Mouse (Mus musculus) midbrain, embryonic 16.5 days (tissue): ENCODE data around the gene Pigg. TPM values are rescaled to one million over a fixed set of nuclear protein-coding genes. Genes with fewer than 3 reads are reported as not detected.
"Not testable (repeated sequence)": the region's sequence is repeated elsewhere in the genome, so short reads cannot be mapped to it uniquely, and the experiment has no call there.

Experiments
- ATAC-seq: fragments of 200-750 bp; cut with Nextera tagmentation; 2 replicates; pipeline ENCODE4 v1.8.0; 2017; ENCODE audit warnings: moderate TSS enrichment
- H3K27ac ChIP-seq: fragments of 300-500 bp; sonication (generic); 2 replicates; pipeline ENCODE4 v1.5.1; 2014; ENCODE audit warnings: mild to moderate bottlenecking, low read length, mixed read lengths
- H3K27me3 ChIP-seq: fragments of 300-500 bp; sonication (generic); 2 replicates; pipeline ENCODE4 v1.6.1; 2014; ENCODE audit warnings: low read depth, low read length, mixed read lengths; ENCODE audit not compliant: control insufficient read depth, insufficient read depth
- H3K36me3 ChIP-seq: fragments of 300-500 bp; sonication (generic); 2 replicates; pipeline ENCODE4 v1.6.1; 2014; ENCODE audit warnings: mild to moderate bottlenecking, low read length, moderate library complexity, mixed read lengths; ENCODE audit not compliant: control insufficient read depth, insufficient read depth
- H3K4me1 ChIP-seq: fragments of 300-500 bp; sonication (generic); 2 replicates; pipeline ENCODE4 v1.6.1; 2014; ENCODE audit warnings: mild to moderate bottlenecking, low read length, mixed read lengths; ENCODE audit not compliant: control insufficient read depth, insufficient read depth
- H3K4me2 ChIP-seq: fragments of 300-500 bp; sonication (generic); 2 replicates; pipeline ENCODE4 v1.6.1; 2014; ENCODE audit warnings: mild to moderate bottlenecking, low read length, mixed read lengths
- H3K4me3 ChIP-seq: fragments of 300-500 bp; sonication (generic); 2 replicates; pipeline ENCODE4 v1.5.1; 2014; ENCODE audit warnings: low read depth, mild to moderate bottlenecking, low read length, moderate library complexity, mixed read lengths
- H3K9ac ChIP-seq: fragments of 300-500 bp; sonication (generic); 2 replicates; pipeline ENCODE4 v1.6.1; 2014; ENCODE audit warnings: low read depth, low read length, mixed read lengths
- H3K9me3 ChIP-seq: fragments of 300-500 bp; sonication (generic); replicated peaks from 2 replicates; pipeline ENCODE4 v1.6.1; 2014; ENCODE audit warnings: mild to moderate bottlenecking, low read length, mixed read lengths; ENCODE audit not compliant: control insufficient read depth, poor library complexity, severe bottlenecking
- WGBS: fragments of 180-500 bp; shearing (Covaris S2); extraction: QIAGEN DNeasy Blood & Tissue Kit; methylation state at CpG from one replicate; pipeline ENCODE4 v1.1.7; 2014; 5-methylcytosine and 5-hydroxymethylcytosine counted together
- polyA plus RNA-seq: library from polyadenylated mRNA; unstranded; fragments of >200 nt; fragmentation: Nextera tagmentation; extraction: Ambion mirVana; gene quantifications from 2 replicates; pipeline ENCODE4 v1.2.1, GENCODE M21; 2015

The Pigg gene
- polyA plus RNA-seq, 1 experiment from 2014 or later = 5.5 TPM

DNA sequence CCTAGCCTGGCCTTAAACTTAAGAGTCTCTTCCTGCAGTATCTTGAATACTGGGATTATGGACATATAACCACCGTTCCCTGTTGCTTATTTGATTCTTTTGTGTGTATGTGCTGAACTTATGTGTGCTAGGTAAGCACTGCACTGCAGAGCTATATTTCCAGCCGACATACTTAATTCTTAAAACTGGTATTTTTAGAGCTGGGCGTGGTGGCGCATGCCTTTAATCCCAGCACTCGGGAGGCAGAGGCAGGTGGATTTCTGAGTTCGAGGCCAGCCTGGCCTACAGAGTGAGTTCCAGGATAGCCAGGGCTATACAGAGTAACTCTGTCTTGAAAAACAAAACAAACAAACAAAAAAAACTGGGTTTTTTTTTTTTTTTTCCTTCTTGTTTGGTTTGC lies 41.1 kb upstream of the Pigg start:
- 93% methylated on average over 6 of the region's 6 CpGs for WGBS
- H3K4me3 ChIP-seq, H3K9me3 ChIP-seq, H3K27ac ChIP-seq, H3K36me3 ChIP-seq, ATAC-seq, H3K9ac ChIP-seq, H3K27me3 ChIP-seq: not testable (repeated sequence)
- H3K4me2 ChIP-seq = peak overlapping the region; percentile 54
- peaks cover 43% of the 10 kb centered on the region for H3K4me1 ChIP-seq

DNA sequence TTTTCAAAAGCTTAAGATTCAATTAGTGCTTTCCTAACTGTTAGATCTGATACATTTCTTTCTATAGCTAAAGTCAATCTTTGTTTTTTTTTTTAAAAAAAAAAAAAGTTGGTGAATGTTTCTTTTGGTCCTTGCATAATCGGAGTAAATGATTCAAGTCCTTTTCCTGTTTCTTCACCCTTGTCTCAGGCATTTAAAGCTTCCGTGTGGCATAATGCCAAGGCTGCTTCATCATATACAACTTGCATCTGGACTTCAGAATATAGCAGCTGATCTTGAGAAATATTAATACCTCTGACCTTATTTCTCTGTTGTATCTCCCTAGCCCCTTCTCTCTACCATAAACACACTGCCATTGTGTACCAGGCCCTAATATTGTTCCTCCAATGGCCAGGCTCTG lies 25.5 kb upstream of the Pigg start:
- H3K27me3 ChIP-seq = no peaks in the 10 kb centered on the region
- ATAC-seq = no peak
- WGBS = 87% methylated on average over 2 of the region's 2 CpGs
- H3K4me3 ChIP-seq = no peak overlapping the region
- no peaks in the 10 kb centered on the region for H3K36me3 ChIP-seq
- no peaks in the 10 kb centered on the region for H3K9me3 ChIP-seq
- no peak overlapping the region for H3K9ac ChIP-seq
- no peaks in the 10 kb centered on the region for H3K4me1 ChIP-seq
- H3K4me2 ChIP-seq = no peak overlapping the region
- no peak overlapping the region for H3K27ac ChIP-seq

DNA sequence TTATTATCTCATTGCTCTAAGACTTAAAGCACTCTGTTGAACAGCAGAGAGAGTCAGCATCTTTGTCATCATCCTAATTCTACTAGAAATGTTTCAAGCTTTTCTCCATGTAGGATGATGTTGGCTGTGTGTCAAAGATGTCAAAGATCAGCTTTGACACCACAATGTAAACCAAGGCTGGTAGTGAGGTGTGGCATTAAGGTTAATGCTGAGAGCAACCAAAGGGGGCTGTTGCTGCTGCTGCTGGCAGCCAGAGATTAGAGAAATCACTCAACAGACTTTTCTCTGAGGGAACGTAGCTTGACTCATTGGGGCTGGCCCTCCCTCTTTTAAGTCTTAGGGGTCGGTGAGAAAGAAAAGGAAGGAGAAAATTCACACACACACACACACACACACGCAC lies 10.8 kb upstream of the Pigg start:
- no peak overlapping the region for H3K4me2 ChIP-seq
- no peak overlapping the region for H3K27ac ChIP-seq
- no peak overlapping the region for H3K4me3 ChIP-seq
- no peaks in the 10 kb centered on the region for H3K36me3 ChIP-seq
- ATAC-seq = no peak
- no peaks in the 10 kb centered on the region for H3K4me1 ChIP-seq
- no peaks in the 10 kb centered on the region for H3K27me3 ChIP-seq
- H3K9me3 ChIP-seq = no peaks in the 10 kb centered on the region
- no peak overlapping the region for H3K9ac ChIP-seq
- WGBS = 58% methylated on average over 3 of the region's 3 CpGs

DNA sequence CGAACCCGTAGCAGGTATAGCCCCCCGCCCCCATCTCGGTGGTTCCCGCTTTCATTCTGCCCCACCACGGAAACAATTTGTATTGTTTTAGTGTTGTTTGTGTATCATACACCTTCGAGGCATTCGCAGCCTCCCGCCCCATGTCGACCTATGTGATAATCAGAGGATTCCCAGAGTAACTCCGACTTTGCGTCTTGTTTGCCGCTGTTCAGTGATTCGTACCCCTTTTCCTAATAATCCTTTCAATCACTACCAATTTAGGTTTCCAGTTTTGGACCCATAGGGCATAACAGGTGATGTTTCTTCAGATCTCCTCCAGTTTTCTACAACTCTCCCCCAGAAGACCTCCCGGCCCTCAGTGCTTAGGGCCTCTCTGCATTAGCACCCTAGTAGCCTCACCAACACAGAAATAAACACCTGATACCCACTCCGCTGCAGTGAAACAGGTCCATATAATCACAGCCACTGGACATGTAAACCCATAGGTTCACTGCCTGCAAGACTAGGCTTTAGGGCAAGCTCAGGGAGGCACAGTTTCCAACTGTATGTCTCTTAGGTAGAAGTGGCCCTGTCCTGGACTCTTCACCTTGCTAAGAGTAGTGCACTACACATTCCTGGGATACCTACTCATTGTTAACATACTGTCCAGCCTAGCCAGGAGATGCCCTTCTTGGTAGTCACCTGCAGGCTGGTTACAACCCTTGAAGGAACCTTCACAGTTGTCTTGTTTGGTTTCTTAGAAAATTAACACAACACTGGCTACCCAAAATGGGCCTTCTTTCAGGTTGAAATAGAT lies 854 bp downstream of the Pigg start:
- WGBS = 6% methylated on average over 16 of the region's 16 CpGs
- no peak for ATAC-seq
- H3K4me2 ChIP-seq = peak overlapping the region; percentile 86
- peak overlapping the region; percentile 88; the same call in 1 of the 2 replicates for H3K27ac ChIP-seq
- H3K9ac ChIP-seq = peak overlapping the region; percentile 86
- peaks cover 8% of the 10 kb centered on the region for H3K4me1 ChIP-seq
- peak overlapping the region; percentile 78 for H3K4me3 ChIP-seq
- H3K27me3 ChIP-seq = no peaks in the 10 kb centered on the region
- no peaks in the 10 kb centered on the region for H3K36me3 ChIP-seq
- H3K9me3 ChIP-seq = no peaks in the 10 kb centered on the region

DNA sequence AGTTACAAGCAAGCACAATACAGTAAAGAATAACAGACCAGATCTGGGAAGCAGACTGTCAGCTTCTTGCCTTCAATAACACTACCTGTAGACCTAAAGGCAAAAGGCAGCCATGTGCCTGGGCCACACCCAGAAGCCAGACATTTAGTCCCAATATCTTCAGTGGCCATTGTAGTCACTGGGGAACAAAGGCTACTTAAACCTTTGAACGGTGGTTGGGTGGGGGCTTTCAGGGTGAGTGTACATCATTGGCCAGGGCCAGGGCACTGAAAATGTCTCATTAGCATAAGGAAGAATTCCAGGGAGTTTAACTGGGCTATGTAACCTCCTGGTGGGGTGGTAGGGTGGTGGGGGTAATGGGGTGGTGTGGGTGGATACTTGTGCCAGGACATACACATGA lies 18.6 kb downstream of the Pigg start:
- WGBS = 76% methylated on average over 1 of the region's 1 CpGs
- Histone ChIP-seq H3K4me1 (no peaks in the 10 kb centered on the region), H3K4me2 (no peak overlapping the region), H3K9me3 (no peaks in the 10 kb centered on the region), H3K27ac (no peak overlapping the region), H3K9ac (no peak overlapping the region), H3K36me3 (0 out of 2 replicates have a peak, but pooled peaks cover 10% of the 10 kb centered on the region), H3K27me3 (no peaks in the 10 kb centered on the region), H3K4me3 (no peak overlapping the region)
- ATAC-seq = no peak

DNA sequence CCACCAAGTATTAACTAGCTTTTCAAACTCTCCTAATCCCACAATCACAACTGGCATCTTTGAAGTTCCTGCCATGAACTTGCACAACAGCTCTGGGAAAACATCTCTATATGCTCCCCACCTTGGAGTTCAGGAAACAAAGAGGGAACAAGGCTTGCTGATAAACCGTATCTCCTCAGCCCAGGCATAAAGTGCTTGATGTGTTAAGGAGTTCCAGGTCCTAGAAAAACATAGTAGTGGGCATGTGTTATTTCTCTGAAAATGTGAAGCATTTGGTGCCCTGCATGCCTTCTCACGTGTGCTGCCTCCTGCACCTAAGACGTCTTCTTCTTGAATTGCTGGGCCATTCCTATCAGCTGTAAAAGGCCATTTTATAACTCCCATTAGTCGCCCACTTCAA lies 25.0 kb downstream of the Pigg start:
- no peaks in the 10 kb centered on the region for H3K9me3 ChIP-seq
- H3K27me3 ChIP-seq = no peaks in the 10 kb centered on the region
- no peak for ATAC-seq
- 88% methylated on average over 4 of the region's 4 CpGs for WGBS
- H3K4me3 ChIP-seq = no peak overlapping the region
- H3K9ac ChIP-seq = no peak overlapping the region
- H3K36me3 ChIP-seq = peaks cover 15% of the 10 kb centered on the region
- H3K4me2 ChIP-seq = no peak overlapping the region
- no peaks in the 10 kb centered on the region for H3K4me1 ChIP-seq
- no peak overlapping the region for H3K27ac ChIP-seq

DNA sequence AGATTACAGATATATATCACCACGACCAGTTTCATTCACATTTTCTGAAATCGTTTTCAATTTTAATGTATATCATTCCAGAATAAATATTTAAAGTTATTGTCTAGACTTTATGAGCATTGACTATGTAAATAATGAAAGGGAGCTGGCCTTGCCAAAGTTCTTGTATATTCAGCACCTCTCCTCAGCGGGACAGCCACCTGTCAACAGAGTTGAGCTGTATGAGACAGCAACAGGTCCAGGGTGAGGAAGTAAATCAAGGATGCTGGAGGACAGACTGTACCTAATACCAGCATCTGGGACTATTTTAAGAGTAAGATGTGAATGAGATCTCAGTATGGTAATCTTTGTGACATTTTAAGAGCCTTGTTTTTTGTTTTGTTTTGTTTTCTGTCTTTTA lies 25.6 kb downstream of the Pigg start:
- ATAC-seq = no peak
- 86% methylated on average over 3 of the region's 3 CpGs for WGBS
- H3K27ac ChIP-seq = no peak overlapping the region

DNA sequence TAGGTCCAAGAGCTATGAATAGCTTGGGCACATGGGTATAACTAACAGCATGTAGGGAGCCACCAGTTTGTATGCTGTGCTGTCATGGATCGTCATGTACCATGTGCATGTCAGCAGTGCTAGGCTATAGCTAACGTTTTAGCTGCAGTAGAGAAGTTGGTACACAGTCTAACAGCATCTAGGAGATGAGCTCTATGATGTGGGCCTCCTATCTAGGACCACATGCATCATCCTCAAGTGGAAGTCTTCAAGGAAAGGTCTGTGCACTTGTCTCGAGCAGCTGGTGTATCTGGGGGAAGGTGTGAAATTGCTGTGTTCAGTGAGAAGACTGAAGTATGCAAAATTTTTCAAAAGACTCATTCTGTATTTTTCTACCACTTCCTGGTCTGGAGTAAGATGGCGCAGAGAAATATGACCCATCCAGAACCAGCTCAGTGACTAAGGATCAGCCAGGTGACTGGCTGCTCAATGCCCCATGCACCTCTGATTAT lies 31.3 kb downstream of the Pigg start:
- 89% methylated on average over 4 of the region's 4 CpGs for WGBS
- no peak overlapping the region for H3K4me3 ChIP-seq

More for the DNA sequence above, 25.6 kb downstream of the Pigg start:
- no peaks in the 10 kb centered on the region for H3K9me3 ChIP-seq
- H3K4me2 ChIP-seq = no peak overlapping the region
- no peak overlapping the region for H3K4me3 ChIP-seq
- peaks cover 13% of the 10 kb centered on the region for H3K36me3 ChIP-seq
- H3K27me3 ChIP-seq = no peaks in the 10 kb centered on the region
- H3K9ac ChIP-seq = no peak overlapping the region
- H3K4me1 ChIP-seq = no peaks in the 10 kb centered on the region

DNA sequence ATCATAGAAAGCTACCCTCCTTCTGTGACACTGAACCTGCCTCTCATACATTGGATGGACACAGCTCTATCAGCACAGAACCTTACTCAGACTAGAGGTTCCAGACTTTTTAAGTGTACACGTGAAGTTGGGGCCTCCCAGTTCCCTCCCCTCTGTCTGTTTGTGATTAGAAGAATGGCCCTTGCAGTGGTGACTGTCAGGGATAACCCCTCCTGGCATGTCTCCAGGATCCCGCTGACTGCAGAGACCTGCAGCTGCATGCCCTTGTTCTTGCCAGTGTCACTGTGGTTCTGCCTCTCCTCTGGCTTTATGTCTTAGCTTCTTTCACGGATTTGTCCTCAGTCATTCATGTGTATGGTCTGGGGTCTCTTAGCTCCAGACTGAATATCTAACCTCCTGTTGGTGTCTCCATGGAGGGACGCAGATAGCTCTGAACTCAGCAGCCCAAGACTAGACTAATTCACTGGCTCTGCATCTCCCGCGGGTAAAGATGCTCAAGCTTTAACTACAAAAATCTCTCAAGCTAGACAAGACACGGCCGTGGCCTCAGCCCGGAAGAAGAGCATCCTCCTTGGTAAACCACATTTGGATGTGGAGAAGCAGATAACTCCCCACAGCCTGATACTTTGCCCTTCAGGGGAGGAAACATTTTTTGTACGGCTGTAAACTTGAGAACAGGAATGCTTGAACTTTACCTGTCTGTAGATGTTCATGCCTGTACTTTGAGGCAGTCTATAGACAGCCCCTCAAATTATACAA lies 33.1 kb downstream of the Pigg start:
- 86% methylated on average over 10 of the region's 10 CpGs for WGBS
- Histone ChIP-seq H3K9me3 (no peaks in the 10 kb centered on the region), H3K4me2 (no peak overlapping the region), H3K4me1 (no peaks in the 10 kb centered on the region), H3K27ac (no peak overlapping the region), H3K4me3 (no peak overlapping the region), H3K27me3 (no peaks in the 10 kb centered on the region), H3K9ac (no peak overlapping the region), H3K36me3 (peaks cover 16% of the 10 kb centered on the region)
- no peak for ATAC-seq

More for the DNA sequence above, 31.3 kb downstream of the Pigg start:
- no peak for ATAC-seq
- no peaks in the 10 kb centered on the region for H3K9me3 ChIP-seq
- no peaks in the 10 kb centered on the region for H3K27me3 ChIP-seq
- H3K27ac ChIP-seq = no peak overlapping the region
- H3K4me1 ChIP-seq = no peaks in the 10 kb centered on the region
- H3K9ac ChIP-seq = no peak overlapping the region
- no peak overlapping the region for H3K4me2 ChIP-seq
- peaks cover 13% of the 10 kb centered on the region for H3K36me3 ChIP-seq
